Mouse (Mus musculus) kidney, adult 10 weeks (tissue): ENCODE measurements around the gene Fam71f2. TPM values are rescaled to one million over a fixed set of nuclear protein-coding genes. Genes with fewer than 3 reads are reported as not detected.

Source experiments
- polyA plus RNA-seq: library from polyadenylated mRNA; stranded (reverse); fragments of 350-450 nt; fragmentation: Illumina TruSeq; extraction: RNeasy Lipid Tissue Mini Kit (QIAGEN cat#74804); gene quantifications from one replicate; pipeline ENCODE4 v1.2.3, GENCODE M21; 2014; ENCODE audit warnings: low read depth, low replicate concordance

Fam71f2 gene
- polyA plus RNA-seq, result not detected

GRCm38 (mm10) chr6:29279293-29279692, at the start of gene Fam71f2:
Gene Fam71f2 (plus strand): TSS chr6:29279593.

GRCm38 (mm10) chr6:29272312-29273072, 6.9 kb upstream of the Fam71f2 start, which contains the start of gene Hilpda:
Gene Hilpda (plus strand): TSS chr6:29272488.

GRCm38 (mm10) chr6:29318879-29319278, 39.5 kb downstream of the Fam71f2 start, which contains the start of gene Fam71f1:
Gene Fam71f1 (plus strand): TSS chr6:29319140.

Other genes with a start within 250 kb of the Fam71f2 start
- not detected for gene Lep, start 219.4 kb upstream of the Fam71f2 start, polyA plus RNA-seq
- 28.4 TPM for gene Rbm28, start 114.6 kb upstream of the Fam71f2 start, polyA plus RNA-seq
- gene Prrt4, start 100.0 kb upstream of the Fam71f2 start, polyA plus RNA-seq, result not detected
- gene Impdh1, start 63.2 kb upstream of the Fam71f2 start, polyA plus RNA-seq, result 2.3 TPM
- gene Hilpda, start 7.1 kb upstream of the Fam71f2 start, polyA plus RNA-seq, result 3.1 TPM
- not detected for gene Fam71f1, start 39.5 kb downstream of the Fam71f2 start, polyA plus RNA-seq
- 197 TPM for gene Calu, start 68.5 kb downstream of the Fam71f2 start, polyA plus RNA-seq
- not detected for gene Opn1sw, start 108.9 kb downstream of the Fam71f2 start, polyA plus RNA-seq
- 0.24 TPM for gene Ccdc136, start 116.7 kb downstream of the Fam71f2 start, polyA plus RNA-seq
- not detected for gene Flnc, start 153.7 kb downstream of the Fam71f2 start, polyA plus RNA-seq
- 73.7 TPM for gene Atp6v1f, start 188.1 kb downstream of the Fam71f2 start, polyA plus RNA-seq
- not detected for gene Atp6v1fnb, start 191.8 kb downstream of the Fam71f2 start, polyA plus RNA-seq
- gene Kcp, start 228.4 kb downstream of the Fam71f2 start, polyA plus RNA-seq, result 0.44 TPM
- gene Irf5, start 247.0 kb downstream of the Fam71f2 start, polyA plus RNA-seq, result 2.2 TPM